Mouse (Mus musculus) stomach, postnatal 0 days (tissue): ENCODE results near the gene Prdx5.

ENCODE experiments used
- CTCF ChIP-seq: IDR thresholded peaks from 2 replicates; pipeline ENCODE4 v1.5.1; 2016; ENCODE audit warnings: antibody characterized with exemption, low read depth, mild to moderate bottlenecking, moderate library complexity
- EP300 ChIP-seq: optimal IDR thresholded peaks from 2 replicates; pipeline ENCODE3; 2016; ENCODE audit warnings: antibody characterized with exemption

- TF ChIP-seq CTCF (no peak), EP300 (no peak)
Observed at GRCm38 (mm10) chr19:6875834-6876233, 34.1 kb downstream of the Prdx5 start.
